Mouse (Mus musculus) embryonic fibroblast, embryonic 13.5 days (primary cell): ENCODE results near the gene Pold2. TPM values are rescaled to one million over a fixed set of nuclear protein-coding genes. Genes with fewer than 3 reads are reported as not detected.
A peak's percentile ranks its signal among the peaks of the same experiment; 100 is the strongest.

Source experiments
- H3K27ac ChIP-seq: 2 replicates; pipeline ENCODE4 v1.5.1; 2012; ENCODE audit warnings: low read length, control low read depth, inconsistent platforms; ENCODE audit not compliant: insufficient read depth
- H3K4me1 ChIP-seq: 2 replicates; pipeline ENCODE4 v1.6.1; 2011; ENCODE audit warnings: low read length; ENCODE audit not compliant: control insufficient read depth, insufficient read depth
- H3K4me3 ChIP-seq: 2 replicates; pipeline ENCODE4 v1.5.1; 2011; ENCODE audit warnings: mild to moderate bottlenecking, control low read depth, low read length; ENCODE audit not compliant: insufficient read depth
- CTCF ChIP-seq: IDR thresholded peaks from 2 replicates; pipeline ENCODE4 v1.5.1; 2011; ENCODE audit warnings: mild to moderate bottlenecking, control low read depth, low read length, moderate library complexity, borderline replicate concordance; ENCODE audit not compliant: insufficient read depth
- POLR2A ChIP-seq: IDR thresholded peaks from 2 replicates; pipeline ENCODE4 v1.6.1; 2011; ENCODE audit warnings: low read depth, mild to moderate bottlenecking, control low read depth, low read length, moderate library complexity
- polyA plus RNA-seq: library from polyadenylated mRNA; stranded (reverse); fragments of >200 nt; gene quantifications from 2 replicates; pipeline ENCODE4 v1.2.4, GENCODE M21; 2011; ENCODE audit warnings: low read depth; ENCODE audit not compliant: missing spikeins, insufficient read length

Pold2 gene
- polyA plus RNA-seq, 1 experiment, result 31.7 TPM

DNA sequence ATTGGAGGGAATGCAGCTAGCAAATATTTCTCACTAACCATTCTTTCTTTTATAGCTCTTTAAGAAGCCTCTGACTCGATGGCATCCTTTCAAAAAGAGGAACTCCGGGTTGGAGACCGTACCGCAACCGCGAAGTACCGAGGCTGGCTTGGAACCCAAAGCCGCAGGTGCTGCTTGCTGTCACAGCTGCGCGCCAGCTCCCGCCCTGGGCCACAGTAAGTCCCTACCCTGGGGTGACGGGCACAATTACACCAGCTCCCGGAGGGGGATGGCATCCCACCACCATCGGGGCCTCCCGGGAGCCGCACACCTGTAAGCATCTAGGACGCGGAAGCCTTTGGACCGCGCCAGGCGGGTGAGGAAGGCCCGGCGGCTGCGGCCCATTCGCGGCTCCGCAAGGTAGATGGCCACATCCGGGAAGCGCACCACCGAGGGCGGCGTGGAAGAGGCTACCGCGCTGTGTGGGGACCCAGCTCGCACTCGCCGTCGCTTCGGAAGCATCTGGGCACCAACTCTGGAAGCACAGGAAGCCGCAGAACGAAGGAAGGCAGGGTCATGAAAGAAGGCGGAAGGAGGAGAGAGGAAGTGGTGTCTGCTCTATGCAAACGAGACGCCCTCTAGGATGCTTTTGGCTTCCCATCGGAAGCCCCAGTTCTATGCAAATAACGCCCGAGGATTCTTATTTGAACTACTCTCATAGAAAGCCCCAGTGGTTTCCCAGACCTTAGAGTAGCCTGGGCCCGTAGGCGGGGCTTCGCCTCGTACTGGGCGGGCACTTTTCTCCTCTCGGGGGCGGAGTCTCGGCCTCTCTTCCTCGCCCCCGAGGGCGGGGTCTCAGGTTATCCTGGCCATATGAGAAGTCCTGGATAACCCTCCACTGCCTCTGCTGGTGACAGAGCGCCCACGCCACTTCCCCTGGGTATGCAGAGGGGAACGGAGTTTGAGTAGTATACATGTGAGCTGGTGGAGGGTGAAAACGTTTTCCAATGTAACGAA is 40.5 kb downstream of the Pold2 start, which contains the start of gene Polm:
TSS of gene Polm (minus strand) at position 766 of the 996 bp plus-strand sequence.
- Histone ChIP-seq H3K4me3 (peak within 1 kb of the TSS; percentile 72), H3K27ac (peak within 1 kb of the TSS; percentile 73), H3K4me1 (peaks cover 7% of the 10 kb centered on the region; the same call in 1 of the 2 replicates)
- TF ChIP-seq POLR2A (peak; percentile 80), CTCF (peak; percentile 62; the same call in 1 of the 2 replicates)

DNA sequence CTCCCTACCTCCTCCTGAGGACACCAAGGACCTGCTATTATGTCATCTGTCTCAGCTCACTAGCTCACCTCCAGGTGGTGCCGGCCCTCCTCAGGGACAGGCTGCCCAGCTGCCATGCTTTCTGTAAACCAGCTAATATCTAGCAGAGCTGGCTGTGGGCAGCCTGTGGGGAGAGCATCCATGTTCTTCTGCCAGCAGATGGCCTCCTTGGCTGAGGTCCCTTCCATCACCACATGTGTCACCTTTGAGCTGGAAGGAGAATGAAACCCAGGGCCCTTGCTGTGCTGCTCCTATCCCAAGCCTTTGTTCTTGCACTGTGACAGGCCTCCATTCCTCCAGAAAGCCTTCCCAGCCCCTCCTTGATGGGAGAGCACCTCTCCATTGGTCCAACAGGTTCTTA is 42.0 kb downstream of the Pold2 start:
- H3K27ac ChIP-seq, result no peak overlapping the region
- H3K4me1 ChIP-seq, result peaks cover 7% of the 10 kb centered on the region; the same call in 1 of the 2 replicates
- H3K4me3 ChIP-seq, result no peak overlapping the region
- TF ChIP-seq POLR2A (no peak), CTCF (peak; percentile 13; the same call in 1 of the 2 replicates)

DNA sequence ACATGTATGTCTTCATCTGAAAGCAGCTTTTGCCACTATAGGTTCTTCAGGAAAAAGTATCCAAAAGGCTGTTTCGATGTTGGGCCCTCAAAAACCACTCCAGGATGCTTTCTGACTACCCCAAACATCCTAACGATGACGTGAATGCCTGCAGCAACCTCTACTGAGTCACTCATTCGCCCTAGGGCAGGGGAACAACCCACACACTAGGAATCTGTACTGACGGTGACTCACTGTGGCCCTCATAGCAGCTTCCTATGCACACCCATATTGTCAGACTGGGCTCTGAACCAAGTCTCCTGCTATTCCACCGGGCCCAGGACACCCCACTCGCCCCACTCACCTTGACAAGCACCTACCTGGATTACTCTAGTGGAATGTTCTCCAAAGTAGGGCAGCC is 43.0 kb downstream of the Pold2 start:
- Histone ChIP-seq H3K4me1 (peaks cover 7% of the 10 kb centered on the region; the same call in 1 of the 2 replicates), H3K4me3 (no peak overlapping the region), H3K27ac (peak overlapping the region; percentile 59)
- no peak for TF ChIP-seq POLR2A
- TF ChIP-seq CTCF, result no peak

DNA sequence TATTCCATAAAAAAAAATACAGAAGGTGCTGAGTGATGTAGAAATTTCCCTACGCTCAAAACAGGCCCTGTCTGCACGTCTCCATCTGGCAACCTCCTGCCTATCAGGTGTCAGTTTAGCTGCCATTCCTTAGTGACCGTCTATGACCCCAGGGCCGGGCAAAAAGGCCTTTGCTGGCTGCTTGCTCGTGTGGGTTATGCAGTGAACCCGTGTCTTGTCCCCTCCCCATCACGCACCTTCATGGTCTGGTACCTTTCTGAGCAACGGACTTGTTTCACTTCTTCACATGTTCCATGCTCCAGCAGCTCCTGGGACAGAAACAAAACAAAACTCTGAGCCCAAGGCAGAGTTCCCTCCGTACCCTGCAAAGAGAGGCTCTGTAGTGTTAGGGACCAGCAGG is 43.6 kb downstream of the Pold2 start:
- Histone ChIP-seq H3K4me3 (no peak overlapping the region), H3K27ac (peak overlapping the region; percentile 59), H3K4me1 (peaks cover 7% of the 10 kb centered on the region; the same call in 1 of the 2 replicates)
- TF ChIP-seq POLR2A, result no peak
- no peak for TF ChIP-seq CTCF

DNA sequence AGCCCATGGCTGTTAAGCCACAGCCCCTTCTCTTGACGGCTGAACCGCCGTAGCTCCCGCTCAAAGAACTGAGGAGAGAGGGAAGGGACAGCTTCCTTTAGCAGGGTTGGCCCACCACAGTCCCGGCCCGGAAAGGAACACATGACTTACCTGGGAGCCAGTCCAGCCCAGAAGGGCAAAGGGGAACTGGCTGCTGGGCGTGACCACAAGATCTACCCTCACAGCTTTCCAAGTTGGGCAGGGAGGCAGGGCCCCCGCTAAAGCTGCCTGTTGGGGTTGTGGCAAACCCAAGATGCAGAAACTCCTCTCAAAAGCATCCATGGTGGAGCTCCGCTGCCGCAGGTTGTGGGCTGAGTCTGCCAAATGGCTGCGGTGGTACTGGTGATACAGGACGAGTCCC is 48.8 kb downstream of the Pold2 start:
- TF ChIP-seq CTCF (no peak), POLR2A (no peak)
- no peaks in the 10 kb centered on the region for H3K4me1 ChIP-seq

DNA sequence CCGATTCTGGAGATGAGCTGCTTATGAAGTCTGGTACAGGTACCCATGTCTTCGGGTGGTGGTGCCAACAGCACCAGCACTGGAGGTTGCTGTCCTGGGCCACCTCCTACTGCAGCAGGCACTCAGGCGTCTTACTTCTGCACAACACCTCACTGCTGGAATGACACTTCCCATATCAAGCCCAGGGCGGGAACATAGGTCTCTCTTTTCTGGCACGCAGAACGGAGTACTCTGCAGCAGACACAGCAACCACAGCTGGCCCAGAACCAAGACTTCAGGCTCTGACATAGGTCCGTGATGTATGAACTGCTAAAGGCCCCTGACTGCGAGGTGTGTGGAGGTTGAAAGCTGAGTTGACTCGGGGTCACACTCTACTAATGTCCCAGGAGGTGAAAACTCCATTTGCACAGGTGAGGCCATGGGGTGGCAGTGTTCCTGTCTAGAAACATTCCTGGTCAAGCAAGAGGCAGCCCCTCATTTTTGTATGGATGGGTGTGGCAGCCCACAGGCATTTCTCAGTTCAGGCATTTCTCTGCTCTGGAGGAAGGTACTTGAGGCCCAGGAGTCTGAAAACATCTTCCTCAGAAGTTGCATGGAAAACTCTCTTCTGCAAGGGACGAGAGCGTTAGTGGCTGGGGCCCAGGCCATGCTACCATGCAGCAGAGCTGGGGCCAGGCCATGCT is 49.4 kb downstream of the Pold2 start:
- TF ChIP-seq CTCF (no peak), POLR2A (no peak)
- H3K4me1 ChIP-seq, result no peaks in the 10 kb centered on the region
- H3K4me3 ChIP-seq, result no peak overlapping the region
- H3K27ac ChIP-seq, result no peak overlapping the region

More for the DNA sequence above, 48.8 kb downstream of the Pold2 start:
- no peak overlapping the region for H3K27ac ChIP-seq
- no peak overlapping the region for H3K4me3 ChIP-seq

DNA sequence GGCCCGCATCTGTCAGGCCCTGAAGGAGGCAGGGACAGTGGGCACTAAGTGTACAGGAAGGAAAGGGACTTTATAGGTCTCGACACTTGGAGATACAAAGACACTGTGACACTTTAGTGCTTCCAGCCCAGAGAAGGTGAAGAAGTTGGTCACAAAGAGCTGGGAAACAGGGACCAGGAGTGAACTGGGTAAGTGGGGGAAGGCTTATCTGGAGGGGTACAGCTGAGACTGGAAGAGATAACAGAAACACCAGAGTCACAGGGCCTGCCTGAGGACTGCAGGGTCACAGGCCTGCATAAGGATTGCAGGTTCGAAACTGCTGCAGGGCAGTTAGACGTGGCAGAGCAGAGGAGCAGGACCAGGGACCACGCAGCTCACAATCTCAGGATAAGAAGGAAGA is 50.2 kb downstream of the Pold2 start:
- no peak overlapping the region for H3K4me3 ChIP-seq
- no peaks in the 10 kb centered on the region for H3K4me1 ChIP-seq
- no peak overlapping the region for H3K27ac ChIP-seq
- no peak for TF ChIP-seq POLR2A
- no peak for TF ChIP-seq CTCF

DNA sequence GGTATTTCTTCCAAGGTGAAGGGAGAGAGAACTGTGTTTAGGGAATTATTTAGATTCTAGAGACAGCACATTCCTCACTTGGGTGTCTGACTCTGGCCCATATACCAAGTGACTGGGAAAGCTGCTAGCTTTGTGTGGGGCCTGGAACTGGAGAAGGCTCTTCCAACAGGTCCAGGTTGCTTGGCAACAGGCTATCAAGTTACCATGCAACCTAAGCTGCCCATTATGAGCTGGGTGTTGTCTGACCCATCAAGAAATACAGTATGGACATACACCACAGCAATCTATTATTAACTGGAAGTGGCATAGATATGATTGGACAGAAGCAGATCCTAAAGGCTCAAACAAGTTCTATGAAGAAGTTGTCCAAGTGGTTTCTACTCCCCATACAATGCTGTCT is 52.7 kb downstream of the Pold2 start:
- no peak for TF ChIP-seq POLR2A
- TF ChIP-seq CTCF, result no peak

More for the DNA sequence above, 52.7 kb downstream of the Pold2 start:
- Histone ChIP-seq H3K27ac (no peak overlapping the region), H3K4me1 (no peaks in the 10 kb centered on the region), H3K4me3 (no peak overlapping the region)

Other genes with a start within 250 kb of the Pold2 start
- gene Mrps24, start 162.6 kb downstream of the Pold2 start, polyA plus RNA-seq, result 40.2 and 41.9 TPM in 2 replicates
- 18.5 and 19.7 TPM in 2 replicates for gene Urgcp, start 115.9 kb downstream of the Pold2 start, polyA plus RNA-seq
- gene Dbnl, start 89.8 kb downstream of the Pold2 start, polyA plus RNA-seq, result 46.0 and 48.4 TPM in 2 replicates
- gene Pgam2, start 74.6 kb downstream of the Pold2 start, polyA plus RNA-seq, result 2.8 TPM in 1 of 2 replicates, not detected in the other
- gene Polm, start 40.3 kb downstream of the Pold2 start, polyA plus RNA-seq, result 9.9 and 13.0 TPM in 2 replicates
- gene Aebp1, start 16.3 kb downstream of the Pold2 start, polyA plus RNA-seq, result 372 and 444 TPM in 2 replicates
- not detected in 2 replicates for gene Myl7, start 20.5 kb upstream of the Pold2 start, polyA plus RNA-seq
- 0.30 TPM in 1 of 2 replicates, not detected in the other for gene Gck, start 71.8 kb upstream of the Pold2 start, polyA plus RNA-seq
- 105 and 114 TPM in 2 replicates for gene Ykt6, start 77.4 kb upstream of the Pold2 start, polyA plus RNA-seq
- gene Camk2b, start 188.1 kb upstream of the Pold2 start, polyA plus RNA-seq, result 0.78 and 0.97 TPM in 2 replicates